Mouse (Mus musculus) retina, embryonic 14.5 days (tissue): ENCODE measurements around the gene 4931414P19Rik.

ENCODE experiments used
- DNase-seq: peaks from one replicate; pipeline ENCODE4 v3.0.0-alpha.2; 2015; ENCODE audit warnings: low spot score

The 4931414P19Rik gene

DNA sequence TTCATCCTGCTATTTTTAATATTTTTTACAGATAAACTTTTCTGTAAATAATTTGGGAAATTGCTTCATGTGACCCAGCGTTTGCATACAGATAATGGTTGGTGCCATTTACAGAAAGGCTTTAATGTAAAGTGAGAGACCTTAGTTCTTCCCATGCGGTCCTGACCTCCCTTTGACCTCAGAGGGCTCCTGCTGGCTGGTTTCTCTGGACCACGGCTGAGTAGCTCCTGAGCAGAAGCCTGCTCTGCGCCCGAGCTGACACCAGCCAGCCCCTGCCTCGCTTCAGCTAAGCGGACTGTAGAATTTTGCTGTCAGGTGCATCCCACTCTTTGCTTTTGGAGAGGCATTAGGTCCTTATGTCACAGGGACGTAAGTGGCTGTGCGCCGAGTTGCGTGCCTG lies 65.0 kb downstream of the 4931414P19Rik start:
- DNase-seq: no peak

DNA sequence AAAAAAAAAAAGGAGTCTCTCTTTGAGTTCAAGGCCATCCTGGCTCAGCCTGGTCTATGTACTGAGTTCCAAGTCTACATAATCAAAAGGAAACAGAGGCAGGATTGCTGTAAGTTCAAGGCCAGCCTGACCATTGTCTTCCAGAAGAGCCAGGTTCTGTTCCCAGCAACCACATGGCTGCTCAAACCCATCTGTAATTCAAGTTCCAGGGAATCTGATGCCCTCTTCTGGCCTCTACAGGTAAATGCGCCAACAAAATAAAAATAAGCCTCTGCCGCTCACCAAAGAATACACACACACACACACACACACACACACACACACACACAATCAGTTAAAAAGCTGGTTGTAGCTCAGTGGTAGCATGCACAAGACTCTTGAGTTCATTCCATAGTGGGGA lies 67.2 kb downstream of the 4931414P19Rik start:
- no peak for DNase-seq
